Mouse (Mus musculus) adrenal gland, adult 8-10 months (tissue): ENCODE measurements at regions not wholly inside any gene's neighbourhood (a gene's known extent, or its start where the extent isn't known, plus 50 kb on each side); places are given as distances from the start of the nearest gene placed in this dataset.
A peak's percentile ranks its signal among the peaks of the same experiment; 100 is the strongest.

Source experiments
- DNase-seq: peaks from one replicate; pipeline ENCODE4 v3.0.0; 2022

DNA sequence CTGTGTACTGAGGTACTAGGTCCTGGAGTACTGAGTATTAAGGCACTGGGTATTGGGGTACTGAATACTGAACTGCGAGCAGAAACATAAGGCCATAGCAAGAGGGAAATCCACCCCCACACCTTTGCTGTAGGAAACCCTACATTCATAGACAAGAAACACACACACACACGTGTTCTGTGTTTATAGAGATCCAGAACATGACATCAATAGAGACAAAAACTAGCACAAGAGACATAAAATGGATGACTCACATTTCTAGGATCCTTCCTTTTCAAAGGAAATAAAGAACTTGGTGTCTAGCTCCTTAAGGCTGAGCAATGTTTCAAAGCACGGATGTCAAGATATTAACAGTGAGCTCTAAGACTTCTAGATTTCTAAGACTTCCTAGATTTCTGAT is 49.9 kb upstream of the Nepro start:
- no peak for DNase-seq

GRCm38 (mm10) chr16:44672422-44672819 is 51.7 kb upstream of the Nepro start:
- no peak for DNase-seq

- DNase-seq: no peak
Measured at GRCm38 (mm10) chr16:44671551-44672421, 52.3 kb upstream of the Nepro start.

- DNase-seq: no peak
Measured at GRCm38 (mm10) chr16:44668061-44668460, 56.0 kb upstream of the Nepro start.

- no peak for DNase-seq
Measured at GRCm38 (mm10) chr16:44667118-44667517, 57.0 kb upstream of the Nepro start.

GRCm38 (mm10) chr16:44666431-44666997 is 57.6 kb upstream of the Nepro start:
- DNase-seq: no peak

DNA sequence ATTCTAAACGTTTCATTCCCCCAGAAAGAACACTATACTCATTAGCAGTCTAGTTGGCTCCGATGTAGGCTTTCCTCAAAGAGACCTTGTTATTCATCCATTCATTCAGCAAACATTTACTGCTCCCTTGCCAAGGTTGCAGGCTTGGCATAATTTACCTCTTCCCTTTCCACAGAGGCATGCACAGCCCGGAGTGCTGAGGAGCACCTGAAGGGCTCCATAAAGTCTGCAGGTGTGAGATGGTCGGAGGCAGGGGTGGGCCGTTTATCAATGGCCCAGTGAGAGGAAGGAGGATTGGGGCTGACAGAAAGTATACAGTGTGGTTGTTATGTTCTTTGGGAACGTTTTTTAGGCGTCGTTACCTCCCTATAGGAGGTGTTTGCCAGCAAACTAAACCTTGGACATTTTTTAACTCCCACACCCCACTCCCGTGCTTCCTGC is 58.6 kb upstream of the Nepro start:
- DNase-seq: peak; percentile 45

GRCm38 (mm10) chr16:44662966-44663600 is 61.0 kb upstream of the Nepro start:
- no peak for DNase-seq

- DNase-seq: no peak
Measured at GRCm38 (mm10) chr16:44660996-44661876, 62.9 kb upstream of the Nepro start.

DNA sequence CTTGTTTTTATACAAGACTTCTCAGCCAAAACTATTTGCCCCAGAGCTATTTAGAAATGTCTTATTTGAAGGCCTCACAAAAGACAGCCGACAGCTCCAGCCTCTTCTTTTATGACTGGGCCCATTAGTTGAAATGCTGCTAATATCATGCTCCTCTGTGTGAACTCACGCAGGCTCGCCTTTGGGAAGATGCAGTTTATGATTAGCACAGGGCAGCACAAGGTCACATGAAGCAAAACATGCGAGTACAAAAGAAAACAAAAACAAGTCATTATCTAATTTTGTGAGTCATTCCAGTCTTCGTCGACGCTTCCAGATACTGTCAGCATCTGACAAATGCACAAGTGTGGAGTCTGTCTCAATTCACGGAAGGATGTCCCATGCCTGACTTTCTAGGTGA is 65.8 kb upstream of the Nepro start:
- no peak for DNase-seq

DNA sequence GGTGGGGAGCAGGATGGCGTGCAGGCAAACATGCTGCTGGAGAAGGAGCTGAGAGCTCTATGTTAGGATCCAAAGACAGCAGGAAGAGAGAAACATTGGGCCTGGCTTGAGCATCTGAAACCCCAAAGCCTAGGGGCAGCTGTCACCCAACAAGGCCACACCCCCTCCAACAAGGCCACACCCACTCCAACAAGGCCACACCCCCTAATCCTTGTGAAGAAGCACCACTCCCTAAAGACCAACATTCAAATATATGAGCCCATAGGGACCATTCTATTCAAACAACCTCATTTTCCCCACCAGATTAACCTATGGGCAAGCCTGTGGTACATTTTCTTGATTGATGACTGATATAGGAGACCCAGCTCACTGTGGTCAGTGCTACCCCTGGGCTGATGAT is 67.9 kb upstream of the Nepro start:
- DNase-seq: no peak

DNA sequence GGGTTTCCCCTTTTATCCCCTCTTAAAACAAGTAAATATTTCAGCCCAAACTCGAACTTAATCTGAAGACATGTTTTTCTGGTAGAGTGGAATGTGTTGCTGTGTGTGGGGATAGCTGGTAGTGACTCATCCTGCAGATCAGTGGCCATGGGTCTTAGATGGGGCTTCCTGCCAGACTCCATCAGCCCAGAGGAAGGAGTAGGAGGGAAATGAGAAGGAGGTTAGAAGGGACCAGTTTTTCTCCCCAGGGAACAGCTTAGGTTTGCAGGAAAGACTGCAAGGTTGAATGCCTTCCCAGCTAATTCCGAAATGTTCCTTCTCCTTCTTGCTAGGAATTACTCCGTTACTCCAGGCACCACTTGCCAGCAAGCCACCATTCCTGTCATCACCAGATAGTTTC is 68.8 kb upstream of the Nepro start:
- no peak for DNase-seq

DNA sequence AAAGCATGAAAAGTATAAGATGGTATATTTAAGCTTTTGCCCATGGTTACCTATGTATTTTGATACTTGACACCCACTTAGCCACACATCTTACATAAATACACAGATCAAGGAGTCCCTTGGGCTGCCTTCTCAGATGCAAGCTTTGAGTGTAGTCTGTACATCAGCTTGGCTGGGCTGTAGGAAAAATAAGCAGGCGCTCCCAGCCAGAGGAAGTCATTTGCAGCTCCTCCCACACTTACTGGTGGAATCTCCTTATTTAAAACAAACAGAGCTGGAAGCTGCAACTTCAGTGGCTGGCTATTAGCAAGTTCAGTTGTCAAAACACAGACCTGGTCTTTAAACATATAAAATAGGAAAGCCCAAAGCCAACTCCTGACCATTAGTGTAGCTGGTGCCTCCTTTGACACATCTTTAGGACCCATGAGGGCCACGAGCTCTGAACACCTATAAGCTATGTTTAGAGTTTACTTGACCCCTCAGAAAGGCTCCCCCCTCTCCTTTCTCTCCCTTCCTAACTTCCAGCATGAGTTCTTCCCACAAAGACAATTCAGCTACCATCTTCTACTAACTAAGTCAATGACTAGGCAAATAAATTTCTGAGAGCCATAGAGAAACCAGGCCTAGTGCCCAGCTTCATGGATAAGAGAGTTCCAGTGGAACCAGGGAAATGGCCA is 75.4 kb upstream of the Nepro start:
- DNase-seq: no peak

DNA sequence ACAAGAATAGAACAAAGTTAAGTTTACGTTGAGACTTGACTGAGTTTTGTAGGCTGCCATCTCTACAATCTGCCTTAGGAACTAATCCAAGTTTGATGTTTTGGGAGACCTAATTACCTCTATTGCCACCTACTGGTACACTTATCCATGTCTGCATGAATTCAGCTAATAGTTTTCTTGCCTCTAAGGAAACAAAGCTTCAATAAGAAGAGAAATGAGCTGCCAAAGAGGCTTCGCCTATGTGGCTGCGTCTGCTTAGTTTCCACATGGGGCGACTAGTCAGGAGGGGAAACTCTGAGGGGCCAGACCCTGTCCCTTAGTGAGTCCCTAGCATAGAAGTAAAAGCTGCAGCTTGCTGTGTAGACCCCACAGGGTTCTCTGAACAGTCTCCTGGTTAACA is 80.1 kb upstream of the Nepro start:
- no peak for DNase-seq

DNA sequence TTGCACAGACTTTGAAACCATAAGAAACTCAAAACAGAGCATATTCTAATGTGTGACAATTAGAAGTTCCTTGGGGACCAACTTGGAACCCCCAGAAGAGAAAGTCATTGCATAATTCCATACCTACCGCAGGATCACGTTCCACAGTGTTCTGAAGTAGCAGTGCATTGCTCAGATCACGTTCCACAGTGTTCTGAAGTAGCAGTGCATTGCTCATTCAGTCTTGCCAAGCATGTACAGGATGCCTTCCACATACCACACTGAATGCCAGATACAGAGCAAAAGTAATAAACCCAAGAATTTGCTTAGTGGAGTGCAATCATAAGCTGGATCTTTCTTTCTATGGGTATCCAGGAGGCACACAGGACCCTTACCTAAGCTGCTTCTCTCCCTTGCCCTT is 78.4 kb upstream of the Boc start:
- DNase-seq: no peak

DNA sequence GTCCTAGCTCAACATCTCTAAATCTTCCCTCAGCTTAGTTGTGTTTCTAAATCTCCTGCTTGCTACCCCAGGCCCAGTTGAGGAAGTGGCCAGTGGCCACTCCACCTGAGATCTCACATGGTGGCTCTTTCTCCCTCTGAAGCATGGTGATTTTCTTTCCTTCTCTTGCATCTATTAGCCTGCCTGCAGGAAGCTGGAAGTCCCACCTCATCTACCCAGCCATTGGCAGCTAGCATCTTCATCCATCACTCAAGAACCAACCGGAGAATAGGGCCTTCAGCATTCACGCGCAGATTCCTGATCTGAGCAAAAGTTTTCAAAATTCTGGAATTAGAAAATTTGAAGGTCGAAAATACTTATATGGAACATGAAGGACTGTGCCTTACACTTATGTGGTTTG is 75.8 kb upstream of the Boc start:
- no peak for DNase-seq

- DNase-seq: no peak
Measured at GRCm38 (mm10) chr16:44633059-44633667, 74.5 kb upstream of the Boc start.

DNA sequence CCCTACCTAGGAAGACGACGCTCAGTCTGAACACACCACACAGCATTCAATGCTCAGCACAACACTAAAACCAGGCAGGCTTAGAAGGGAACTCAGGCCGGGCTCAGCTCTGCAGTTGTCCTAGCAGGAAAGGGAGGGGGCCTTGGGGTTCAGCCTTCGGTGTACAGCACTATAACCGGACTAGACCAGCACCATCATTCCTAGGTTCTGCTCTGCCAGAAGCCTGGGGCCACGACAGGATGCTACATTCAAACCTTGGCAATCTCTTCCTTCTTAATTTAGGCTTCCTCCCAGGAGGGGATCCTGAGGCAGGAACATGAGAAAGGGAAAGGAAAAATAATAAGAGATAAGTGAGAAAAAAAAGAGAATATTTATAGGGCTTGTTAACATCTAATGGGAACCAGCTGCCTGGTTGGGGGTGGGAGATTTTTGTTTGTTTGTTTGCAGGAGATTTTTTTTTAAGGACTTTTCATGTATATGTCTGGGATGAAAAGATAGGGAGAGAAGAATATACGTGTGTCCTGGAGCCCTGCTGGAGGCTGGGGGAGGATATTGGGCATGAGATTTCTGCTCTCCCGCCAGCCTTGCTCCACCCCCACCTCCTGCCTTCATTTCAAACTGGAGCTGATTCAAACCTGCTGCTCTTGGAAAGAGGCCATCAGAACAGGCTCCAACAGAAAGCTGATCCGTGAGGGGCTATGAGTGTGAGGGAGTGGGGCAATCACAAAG is 73.8 kb upstream of the Boc start:
- DNase-seq: no peak

DNA sequence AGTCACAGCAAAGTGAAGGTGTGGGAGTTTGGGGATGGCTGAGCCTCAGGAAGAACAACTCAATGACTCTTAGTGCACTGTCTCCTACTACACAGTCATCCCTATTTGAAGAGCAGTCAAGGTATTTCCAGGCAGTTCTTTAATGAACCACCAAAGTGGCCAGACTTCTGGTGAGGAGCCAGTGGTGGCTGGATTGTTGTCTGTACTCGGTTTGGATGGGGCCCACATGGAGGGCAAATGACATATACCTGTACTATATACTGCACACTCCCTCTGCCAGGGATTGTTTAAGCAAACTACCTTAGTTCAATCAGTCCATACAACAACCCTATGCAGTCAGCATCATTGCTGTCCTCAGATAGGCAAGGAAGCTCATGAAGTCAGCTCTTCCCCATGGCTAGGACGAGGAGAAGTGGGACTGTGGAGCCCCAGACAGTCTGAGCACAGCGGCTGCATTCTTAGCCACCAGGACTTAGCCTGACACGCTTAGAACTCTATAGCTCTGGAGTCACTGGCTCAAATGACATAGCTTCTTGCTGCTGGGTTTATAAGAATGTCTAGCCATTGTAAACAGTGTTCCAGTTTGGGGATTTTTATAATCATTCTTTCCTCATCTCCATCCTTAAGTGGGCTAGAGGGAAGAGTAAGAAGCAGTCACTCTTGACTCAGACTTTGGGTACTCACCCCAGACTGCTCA is 72.8 kb upstream of the Boc start:
- no peak for DNase-seq

DNA sequence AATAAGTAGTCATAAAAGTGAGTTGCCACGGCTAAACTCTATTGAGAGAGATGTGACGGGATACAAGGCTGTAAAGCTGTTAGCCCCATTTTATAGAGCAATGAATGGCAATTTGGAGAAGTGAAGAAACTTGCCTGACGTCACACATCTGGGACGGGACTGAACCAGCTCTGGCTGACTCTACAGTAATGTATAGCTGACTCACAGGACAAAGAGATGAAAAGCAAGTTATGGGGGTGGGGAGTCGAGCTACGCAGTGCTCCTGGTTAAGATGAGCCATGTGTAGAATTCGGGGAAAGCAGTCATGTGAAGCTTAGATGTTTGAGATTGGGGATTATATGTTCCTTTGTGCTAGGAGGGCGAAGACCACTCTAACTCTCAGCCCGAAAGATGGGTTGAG is 72.2 kb upstream of the Boc start:
- no peak for DNase-seq
